Mouse (Mus musculus): ENCODE measurements around the gene Tmem199.

The Tmem199 gene

DNA sequence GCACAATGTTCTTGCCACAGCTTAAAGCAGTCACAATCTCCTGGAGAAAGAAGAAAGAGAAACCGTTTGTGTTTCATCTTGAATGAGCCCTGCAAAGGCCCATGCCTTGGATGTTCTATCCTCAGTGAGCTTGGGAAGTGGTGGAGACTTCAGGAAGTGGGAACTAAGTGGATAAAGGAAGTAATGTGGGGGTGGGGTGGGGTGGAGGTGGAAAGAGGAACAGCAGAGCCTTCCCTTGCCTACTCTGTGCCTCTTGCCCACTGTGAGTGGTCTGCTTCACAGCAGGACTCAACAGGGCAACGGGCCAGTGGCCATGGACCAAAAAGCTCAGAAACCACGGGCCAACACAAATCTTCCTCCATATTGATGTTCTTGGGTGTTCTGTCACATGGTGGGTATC is 36.7 kb downstream of the Tmem199 start:
- 78% methylated on average over 3 of the region's 3 CpGs for WGBS

DNA sequence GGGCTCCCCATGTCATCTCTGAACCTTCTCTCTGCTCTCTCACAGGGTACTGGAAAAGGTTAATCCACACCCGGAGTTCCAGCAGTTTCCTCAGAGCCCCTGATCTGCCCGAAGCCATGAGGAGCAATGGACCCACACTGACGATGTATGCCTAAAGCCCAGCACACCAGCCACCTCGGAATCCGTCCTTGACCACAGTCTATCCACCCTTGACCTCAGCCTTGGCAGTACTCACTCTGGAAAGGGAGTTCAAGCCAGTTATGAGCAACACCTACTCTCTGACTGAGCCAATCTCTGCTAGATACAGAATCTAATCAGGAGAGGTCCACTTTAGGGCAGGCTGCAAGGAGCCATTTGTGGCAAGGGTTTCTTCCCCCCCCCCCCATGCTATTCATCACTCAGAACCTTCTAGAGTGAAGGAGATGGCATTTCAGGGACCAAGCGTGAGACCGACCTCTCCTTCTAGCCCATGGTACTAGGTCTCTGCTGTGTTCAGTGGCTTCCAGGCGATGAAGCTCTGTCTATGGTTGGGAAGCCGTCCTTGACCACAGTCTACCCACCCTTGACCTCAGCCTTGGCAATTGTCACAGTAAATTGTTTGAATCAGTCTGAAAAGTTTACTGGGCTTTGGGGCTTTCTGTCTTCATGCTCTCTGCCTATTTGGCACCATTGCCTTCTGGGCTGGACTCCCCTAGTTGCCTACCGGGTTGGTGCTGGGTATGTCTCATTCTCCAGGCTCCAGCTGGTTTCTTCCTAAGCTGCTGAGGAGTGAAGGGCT is 40.5 kb downstream of the Tmem199 start:
- 95% methylated on average over 10 of the region's 10 CpGs for WGBS

DNA sequence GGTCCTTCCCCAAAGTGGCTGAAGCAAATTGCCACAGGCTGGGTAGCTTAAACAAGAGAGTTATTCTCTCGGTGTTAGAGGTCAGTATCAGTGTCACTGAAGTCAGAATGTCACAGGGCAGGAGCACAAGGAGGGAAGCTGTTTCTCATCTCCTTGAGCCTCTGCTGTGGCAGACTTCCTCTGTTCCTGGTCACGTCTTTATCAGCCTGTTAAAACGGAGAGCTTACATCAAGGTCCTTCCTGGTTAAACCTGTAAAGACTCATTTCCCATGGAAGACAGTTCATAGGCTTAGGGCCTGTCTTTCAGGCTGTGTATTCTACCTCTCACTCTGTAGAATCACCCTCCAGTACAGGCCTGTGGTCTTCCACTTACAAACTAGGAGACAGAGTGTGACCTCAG is 44.0 kb downstream of the Tmem199 start:
- 81% methylated on average over 3 of the region's 3 CpGs for WGBS

DNA sequence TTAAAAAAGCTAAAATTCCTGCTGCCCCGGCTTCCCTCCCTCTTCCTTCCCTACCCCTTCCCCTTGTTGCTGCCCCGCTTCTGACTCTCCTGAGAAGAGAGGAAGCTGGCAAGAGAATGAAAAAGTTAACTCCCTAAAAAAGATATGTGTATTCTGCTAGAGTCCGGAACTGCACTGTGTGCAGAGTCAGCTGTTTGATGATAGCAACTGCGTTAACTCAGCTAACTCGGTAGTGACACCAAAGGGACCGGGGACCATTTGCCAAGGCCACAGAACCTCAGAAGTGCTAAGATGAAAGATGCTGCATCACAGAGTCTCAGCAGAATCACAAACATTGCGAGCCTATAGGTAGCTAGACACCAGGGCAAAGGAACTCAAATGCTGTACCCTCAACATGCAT is 44.5 kb downstream of the Tmem199 start:
- WGBS, result 85% methylated on average over 7 of the region's 7 CpGs

DNA sequence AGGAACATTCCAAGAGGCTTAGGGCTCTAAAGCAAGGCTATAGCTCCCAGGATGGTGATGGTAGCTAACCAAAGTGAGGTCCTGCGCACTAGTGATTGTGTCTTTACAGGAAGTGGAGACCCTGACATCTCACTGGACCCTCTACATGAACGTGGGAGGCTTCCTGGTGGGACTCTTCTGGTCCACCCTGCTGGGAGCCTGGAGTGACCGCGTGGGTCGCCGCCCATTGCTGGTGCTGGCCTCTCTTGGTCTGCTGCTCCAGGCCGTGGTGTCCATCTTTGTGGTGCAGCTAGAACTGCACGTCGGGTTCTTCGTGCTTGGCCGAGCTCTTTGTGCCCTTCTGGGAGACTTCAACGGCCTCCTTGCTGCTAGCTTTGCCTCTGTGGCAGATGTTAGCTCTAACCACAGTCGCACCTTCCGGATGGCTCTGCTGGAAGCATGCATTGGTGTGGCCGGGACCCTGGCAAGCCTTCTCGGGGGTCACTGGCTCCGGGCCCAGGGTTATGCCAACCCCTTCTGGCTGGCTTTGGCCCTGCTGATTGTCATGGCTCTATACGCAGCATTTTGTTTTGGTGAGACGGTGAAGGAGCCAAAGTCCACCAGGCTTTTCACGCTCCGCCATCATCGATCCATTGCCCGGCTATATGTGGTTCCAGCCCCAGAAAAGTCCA is 45.6 kb downstream of the Tmem199 start:
- 53% methylated on average over 23 of the region's 23 CpGs for WGBS

DNA sequence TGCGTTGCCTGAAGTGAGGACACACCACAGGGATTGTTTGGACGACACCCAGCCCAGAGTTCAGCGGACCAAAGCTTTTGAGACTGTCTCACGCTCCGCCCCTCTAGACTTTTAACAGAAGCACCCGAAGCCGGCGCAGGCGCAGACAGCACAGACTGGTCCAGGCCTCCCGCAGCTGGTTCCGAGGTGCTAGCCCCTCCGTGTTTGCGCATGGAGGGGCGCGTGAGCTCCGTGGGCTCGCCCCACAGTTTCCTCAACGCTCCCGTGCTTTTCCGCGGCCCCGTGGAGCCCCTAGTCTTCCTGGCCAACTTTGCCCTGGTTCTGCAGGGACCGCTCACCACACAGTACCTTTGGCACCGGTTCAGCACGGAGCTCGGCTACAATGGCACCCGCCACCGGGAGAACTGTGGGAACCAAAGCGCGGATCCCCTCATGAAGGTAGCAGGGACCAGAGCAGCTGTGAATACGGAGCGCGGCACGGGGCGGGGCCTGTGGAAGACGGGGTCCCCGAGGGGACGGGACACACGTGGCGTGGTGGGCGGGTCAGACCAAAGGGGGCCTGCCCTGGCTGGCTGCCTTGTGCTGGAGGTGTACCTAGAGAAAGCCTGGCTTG is 46.3 kb downstream of the Tmem199 start, which contains the start of gene Slc46a1:
Slc46a1 (plus strand) TSS at position 130 of the 613 bp plus-strand sequence.
- WGBS, result under 1% methylated on average over 41 of the region's 41 CpGs

DNA sequence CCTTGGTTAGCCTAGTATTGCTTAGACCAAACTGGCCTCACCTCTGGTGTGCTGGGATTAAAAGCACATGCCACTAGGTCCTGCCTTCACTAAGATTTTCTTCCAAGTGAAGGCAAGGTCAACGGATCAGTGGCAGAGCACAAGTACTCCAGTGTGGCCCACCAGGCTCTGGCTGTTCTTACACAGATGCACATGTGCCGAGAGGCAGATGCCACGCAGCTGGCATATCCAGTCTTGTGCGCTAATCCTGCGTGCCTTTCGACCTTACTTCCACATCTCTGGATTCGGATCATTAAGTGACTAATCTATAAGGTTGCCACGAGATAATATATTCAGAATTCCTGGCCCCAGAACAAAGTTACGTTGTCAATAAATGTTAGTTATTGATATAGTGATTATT is 46.9 kb downstream of the Tmem199 start:
- 40% methylated on average over 9 of the region's 9 CpGs for WGBS

DNA sequence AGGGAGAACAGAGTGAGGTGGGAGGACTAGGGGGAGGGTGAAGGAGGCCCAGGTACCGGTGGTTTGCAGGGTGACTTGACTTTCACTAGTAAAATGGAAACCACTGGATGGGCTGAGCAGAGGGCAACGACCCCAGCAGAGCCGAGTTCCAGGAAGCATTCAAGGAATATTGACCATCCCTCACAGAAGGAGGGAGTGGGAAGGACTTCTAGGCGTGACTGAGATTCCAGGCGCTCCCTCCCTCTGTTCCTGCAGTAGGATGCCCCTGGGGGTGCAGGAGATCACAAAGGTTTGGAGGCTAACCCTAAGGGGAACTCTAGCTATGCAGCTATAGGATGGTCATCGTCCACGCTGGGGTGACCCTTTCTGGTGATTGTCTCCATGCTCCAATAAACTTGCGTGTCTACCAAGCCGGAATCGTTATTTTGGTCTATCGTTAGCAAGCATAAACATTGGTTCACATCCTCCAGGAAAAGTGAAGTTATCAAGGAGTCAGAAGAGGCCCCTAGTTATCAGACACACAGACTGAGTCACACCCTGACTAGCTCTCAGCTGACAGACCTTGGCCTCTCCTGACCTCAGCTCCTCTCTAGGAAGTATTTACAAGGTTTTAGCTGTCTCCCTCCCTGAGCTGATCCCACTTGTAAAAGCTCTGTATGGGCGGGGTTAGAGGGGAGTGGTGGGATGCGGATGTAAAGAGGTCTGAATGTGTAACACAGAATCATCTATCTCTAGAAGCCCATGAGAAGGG is 48.5 kb downstream of the Tmem199 start:
- 77% methylated on average over 13 of the region's 13 CpGs for WGBS

DNA sequence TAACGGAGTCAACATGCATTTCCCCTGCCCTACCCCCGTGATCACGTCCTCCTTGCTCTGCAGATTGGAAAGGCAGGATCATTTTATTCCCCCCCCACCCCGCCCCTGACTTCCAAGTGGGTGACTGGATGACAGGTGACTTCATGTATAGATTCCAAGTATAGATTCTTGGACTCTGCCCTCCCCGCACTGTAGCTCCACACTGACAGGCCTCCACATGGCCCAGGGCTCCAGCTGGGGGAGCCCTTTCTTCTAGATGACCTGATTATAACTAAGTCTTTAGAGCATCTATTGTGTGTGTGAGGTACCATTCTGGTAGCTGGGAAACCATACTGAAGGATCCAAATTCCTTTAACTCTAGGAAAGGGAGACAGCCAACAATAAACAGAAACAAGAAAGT is 49.3 kb downstream of the Tmem199 start:
- WGBS, result 87% methylated on average over 5 of the region's 5 CpGs

DNA sequence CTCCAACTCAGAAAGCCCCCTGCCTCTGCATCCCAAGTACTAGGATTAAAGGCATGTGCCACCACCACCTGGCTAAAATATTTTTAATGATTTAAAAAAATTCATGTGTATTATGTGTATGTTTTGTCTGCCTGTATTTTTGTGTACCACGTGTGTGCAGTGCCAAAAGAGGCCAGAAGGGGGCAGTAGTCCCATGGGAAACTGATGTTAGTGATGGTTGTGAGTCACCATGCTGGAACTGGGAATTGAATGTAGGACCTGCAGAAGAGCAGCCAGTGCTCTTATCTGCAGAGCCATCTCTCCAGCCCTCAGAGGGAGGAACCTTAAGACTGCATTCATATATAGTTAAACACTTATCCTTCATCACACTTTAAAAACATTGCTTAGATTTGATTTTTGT is 50.1 kb downstream of the Tmem199 start:
- WGBS, result 79% methylated on average over 1 of the region's 1 CpGs

DNA sequence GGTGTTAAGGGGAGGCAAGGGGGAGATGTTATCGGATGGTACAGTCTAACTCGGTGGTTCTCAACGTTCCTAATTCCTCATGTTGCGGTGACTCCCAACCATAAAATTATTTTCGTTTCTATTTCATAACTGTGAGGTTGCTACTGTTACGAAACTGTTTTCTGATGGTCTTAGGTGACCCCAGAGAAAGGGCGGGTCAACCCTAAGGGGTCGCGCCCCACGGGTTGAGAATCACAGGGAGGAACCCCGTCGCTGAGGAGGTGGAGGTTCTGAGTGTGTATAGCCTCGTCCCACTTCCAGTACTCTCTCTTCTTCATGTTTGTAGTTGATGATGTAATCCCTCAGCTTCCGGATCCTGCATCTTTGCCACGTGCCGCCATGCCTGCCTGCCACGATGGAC is 53.2 kb downstream of the Tmem199 start:
- 87% methylated on average over 17 of the region's 17 CpGs for WGBS

Measured in cerebral cortex, adult 2 months (tissue).